Mouse (Mus musculus): ENCODE data around the gene Efcab8.
A peak's percentile ranks its signal among the peaks of the same experiment; 100 is the strongest.
"Not testable (repeated sequence)": the region's sequence is repeated elsewhere in the genome, so short reads cannot be mapped to it uniquely, and the experiment has no call there.

Efcab8 gene

GRCm38 (mm10) chr2:153779394-153779981 lies at the start of gene Efcab8:
Efcab8 (plus strand) TSS chr2:153779931.
- DNase-seq = peak; percentile 70 to 71

- peak; percentile 8 to 13 for DNase-seq
Observed at GRCm38 (mm10) chr2:153734033-153734432, 45.7 kb upstream of the Efcab8 start.

GRCm38 (mm10) chr2:153740500-153741436 lies 39.0 kb upstream of the Efcab8 start, which contains the start of gene Mapre1:
Mapre1 (plus strand) TSS chr2:153741274.
- DNase-seq = peak; percentile 98 to 99

DNA sequence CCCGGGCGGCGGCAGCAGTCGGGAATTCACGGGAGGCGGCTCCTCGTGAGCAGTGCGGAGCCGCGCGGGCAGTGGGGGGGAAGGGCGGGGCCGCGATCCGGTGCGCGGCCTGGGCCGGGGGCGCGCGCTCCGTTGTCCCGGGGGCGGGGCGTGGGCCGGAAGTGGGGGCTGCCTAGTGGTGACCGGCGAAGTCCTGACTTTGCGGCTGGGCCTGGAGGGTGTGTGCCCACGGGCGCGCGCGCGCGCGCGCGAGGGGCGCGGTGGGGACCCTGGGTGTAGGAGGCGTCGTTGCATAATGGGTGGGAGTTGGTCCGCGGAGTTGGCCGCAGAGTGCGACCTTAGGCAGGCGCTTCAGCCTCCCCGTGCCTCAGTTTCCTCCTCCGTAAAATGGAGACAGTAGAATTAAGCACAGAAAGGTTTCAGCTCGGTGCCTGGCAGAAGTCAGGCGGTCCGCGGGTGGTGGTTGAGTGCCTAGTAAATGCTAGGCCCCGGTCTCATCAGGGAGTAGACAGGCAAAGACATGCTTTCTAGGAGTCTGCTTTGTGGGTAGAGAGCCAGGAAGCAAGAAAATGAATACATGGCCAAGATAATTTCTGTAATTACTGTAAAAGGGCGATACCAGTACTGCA lies 38.2 kb upstream of the Efcab8 start:
- DNase-seq = peak in 1 of 2 experiments; percentile 86

DNA sequence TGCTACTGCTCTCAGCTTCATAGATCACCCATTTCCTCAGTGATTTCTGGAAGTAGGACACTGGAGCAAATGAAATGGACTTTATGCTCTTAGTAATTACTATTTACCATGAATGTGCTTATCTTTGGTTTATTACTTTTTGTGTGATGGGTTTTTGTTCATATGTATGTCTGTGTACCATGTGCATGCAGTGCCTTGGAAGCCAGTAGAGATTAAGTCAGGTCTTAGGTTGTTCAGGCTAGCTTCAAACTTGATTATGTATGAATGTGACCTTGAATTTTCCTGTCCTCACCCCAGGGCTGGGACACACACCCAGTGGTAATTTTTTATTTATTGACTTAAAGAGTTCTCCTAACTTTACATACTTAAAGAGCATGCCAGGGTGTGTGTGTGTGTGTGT lies 31.7 kb upstream of the Efcab8 start:
- DNase-seq = no peak

DNA sequence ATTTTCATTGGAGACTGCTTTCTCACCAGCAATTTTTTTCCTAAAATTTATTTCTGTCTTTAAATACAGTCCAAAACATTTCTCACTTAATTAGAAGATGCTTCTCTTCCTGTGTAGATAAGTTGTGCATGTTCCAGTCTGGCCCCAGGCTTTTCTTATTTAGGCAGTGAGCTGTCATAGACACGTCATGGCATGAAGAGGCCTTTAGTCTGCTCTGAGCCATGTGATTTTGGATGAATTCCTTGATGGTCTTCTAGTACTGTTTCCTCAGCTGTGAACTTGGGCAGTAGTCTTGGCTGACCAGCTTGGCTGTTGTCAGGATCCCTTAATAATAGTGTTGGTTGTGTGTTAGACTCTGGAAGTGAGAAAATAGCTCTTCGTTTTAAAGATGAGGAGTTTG lies 29.4 kb upstream of the Efcab8 start:
- no peak for DNase-seq

GRCm38 (mm10) chr2:153762121-153762520 lies 17.6 kb upstream of the Efcab8 start:
- DNase-seq = no peak

GRCm38 (mm10) chr2:153767484-153767883 lies 12.2 kb upstream of the Efcab8 start:
- no peak for DNase-seq

DNA sequence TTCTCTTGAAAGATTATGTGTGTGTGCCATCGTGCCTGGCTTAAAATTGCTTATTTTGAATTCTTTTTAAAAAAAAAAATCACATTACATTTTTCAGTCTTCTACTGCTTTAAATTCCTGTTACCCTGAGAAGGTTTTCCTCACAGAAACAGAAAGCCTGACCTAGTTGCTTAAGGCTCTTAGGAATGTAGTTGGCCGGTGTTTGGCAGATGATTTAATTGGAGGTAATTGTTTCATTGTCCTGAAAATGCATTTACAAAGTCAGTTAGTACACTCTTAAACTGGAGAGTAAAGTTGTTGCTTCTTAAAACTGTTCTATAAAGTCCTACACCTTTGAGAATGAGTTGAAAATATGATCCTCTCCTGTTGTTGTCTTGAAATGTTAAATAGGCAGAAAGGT lies 10.8 kb upstream of the Efcab8 start:
- no peak for DNase-seq

DNA sequence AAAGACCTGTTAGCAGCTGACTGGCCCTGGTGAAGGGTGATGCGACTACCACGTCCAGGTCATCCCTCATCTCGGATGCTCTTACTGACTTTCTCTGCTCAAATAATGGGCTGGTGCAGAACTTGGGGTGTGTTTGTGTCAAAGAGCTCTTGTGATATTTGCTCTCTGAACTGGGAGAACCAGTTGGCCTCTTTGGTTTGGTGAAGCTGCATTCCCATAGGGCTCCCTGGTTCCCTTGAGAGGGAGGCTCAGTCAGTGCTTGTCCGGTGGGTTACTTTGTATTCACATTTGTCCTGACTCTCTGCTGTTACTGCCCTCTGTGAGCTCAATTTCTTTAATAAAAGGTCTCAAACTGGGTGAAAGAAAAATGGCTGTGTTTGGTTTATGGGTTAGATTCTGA lies 6.8 kb upstream of the Efcab8 start:
- DNase-seq = no peak

GRCm38 (mm10) chr2:153775472-153775871 lies 4.3 kb upstream of the Efcab8 start:
- no peak for DNase-seq

DNA sequence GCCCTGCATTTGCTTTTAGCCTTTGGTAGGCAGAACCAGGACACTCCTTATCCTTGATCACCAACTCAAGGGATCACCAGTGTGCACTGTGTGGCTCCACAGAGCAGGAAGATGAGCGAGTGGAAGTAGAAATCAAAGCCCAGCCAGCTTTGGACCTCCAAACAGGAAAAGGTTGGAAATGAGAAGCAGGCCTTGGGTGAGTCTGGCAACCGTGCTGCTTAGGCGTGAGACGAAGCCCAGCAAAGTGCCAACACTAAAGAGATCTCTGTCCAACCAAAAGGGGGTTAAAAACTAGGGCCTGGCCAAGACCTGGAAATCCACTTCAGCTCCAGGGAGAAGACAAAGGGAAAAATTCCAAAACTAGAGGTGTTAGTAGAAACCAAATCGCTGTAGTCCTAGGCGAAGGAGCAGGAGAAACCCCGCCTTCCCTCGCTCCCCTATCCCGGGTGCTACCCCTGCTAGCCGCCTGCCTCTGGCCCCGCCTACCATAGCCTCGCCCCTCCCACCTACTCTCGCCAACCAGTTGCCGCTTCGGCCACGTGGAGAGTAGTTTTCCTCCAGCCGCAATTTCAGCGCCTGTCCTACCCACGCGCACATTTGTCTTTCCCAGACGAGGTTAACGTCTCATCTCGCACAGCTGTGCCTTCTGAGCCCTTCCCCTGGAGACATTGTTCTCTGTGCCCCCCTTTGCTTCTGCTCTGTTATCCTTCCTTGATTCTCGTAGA lies 931 bp upstream of the Efcab8 start:
- DNase-seq = peak; percentile 91 to 92

DNA sequence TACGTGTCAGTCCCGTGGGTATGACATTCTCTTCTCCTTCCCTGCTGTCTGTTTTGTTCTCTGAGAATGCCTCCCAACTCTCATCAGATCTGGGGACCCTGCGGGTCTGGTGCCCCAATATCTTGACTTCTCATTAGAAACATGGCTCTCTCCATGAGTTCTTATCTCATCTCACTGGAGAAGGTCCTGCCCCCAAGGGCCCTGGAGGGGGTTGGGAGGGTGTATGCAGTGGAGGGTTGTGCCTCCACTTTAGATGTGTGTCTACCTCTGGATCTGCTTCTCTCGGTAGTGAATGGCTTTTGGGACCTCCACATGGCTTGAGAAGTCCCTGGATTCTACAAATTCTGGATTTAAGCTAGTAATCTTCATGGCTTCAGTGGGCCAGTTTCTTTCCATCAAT lies 1.4 kb downstream of the Efcab8 start:
- no peak for DNase-seq

- DNase-seq = no peak
Observed at GRCm38 (mm10) chr2:153784668-153785067, 4.9 kb downstream of the Efcab8 start.

DNA sequence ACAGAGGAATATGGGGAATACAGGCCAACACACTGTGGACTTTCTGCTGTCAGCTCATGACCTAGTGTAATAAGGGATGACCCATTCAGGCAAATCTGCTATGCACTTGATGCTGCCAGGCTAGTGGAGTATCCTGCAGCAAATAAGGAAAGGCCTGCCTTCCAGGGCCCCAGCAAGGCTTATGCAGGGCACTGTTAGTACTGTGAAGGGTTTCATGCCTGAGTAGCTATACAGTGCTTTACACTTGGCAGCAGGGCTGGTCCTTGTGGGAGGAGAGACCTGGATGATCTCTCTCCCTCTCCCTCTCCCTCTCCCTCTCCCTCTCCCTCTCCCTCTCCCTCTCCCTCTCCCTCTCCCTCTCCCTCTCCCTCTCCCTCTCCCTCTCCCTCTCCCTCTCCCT lies 13.6 kb downstream of the Efcab8 start:
- DNase-seq = no peak

DNA sequence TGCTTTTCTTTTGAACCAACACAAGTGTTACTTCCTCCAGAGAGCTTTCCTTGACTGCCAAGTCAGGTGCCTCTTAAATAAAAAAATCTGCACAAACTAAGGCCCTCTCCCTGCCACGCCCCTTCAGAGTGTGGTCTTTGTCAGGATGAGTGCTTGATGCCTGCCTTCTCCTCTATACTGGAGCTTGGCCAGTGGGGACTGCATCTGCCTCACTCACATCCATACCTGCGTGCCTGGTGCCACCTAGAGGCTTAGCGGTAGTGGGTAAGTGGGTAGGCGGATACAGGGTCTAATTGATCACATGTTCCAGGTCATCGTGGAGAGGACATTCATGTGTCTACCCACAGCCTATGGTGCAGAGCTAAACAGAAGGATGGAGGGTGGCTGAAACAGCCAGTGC lies 15.4 kb downstream of the Efcab8 start:
- DNase-seq = peak; percentile 57 to 59

DNA sequence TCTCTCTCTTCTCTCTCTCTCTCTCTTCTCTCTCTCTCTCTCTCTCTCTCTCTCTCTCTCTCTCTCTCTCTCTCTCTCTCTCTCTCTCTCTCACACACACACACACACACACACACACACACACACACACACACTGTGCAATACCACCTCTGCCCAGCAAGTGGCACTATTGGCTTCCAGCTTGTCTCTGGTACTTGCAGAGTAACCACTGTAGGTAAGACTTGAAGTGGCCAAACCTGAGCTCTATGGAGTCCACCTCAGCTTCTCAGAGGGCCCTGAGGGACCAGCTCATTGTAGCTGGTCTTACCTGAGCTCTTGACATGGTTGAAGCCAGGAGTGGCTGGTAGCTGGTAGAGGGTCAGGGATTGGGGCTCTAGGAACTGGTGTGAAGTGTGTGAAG lies 27.7 kb downstream of the Efcab8 start:
- peak; percentile 42 to 52 for DNase-seq

DNA sequence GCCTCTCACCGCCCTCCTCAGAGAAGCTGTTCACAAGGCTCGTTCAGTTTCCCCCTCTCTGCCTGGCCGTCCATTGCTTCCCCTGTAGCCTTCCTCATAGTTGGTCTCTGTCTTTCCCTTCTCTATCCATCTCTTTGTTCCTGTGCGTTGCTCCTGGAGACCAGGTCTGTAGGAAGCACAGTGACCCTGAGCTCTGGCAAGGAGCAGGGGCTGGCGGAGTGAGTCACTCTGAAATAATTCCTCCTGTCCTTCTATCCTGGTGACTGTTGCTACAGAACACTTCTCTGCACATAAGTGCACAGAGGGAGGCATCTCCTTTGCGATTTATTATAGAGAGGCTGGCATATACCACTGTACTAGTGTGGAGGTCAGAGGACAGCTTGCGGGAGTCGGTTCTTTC lies 28.4 kb downstream of the Efcab8 start:
- no peak for DNase-seq

DNA sequence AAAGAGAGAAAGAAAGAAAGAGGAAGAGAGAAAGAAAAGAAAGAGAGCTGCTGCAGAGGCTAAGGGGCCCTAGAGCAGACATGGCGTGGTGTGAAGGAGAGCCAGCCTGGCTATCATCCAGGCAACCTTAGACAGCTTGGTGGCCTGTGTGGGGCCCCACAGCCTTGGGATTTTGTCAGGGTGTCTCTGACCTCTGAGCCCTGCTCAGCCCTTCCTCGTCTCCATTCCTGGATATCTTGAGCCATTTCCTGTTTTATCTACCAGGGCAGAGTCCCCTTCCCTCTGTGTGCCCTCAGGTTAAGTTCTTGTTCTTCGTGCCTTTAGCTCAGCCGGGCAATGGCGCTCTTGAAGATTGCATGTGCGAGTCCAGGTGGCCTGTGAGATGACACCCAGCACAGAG lies 29.1 kb downstream of the Efcab8 start:
- no peak for DNase-seq

GRCm38 (mm10) chr2:153809921-153810320 lies 30.2 kb downstream of the Efcab8 start:
- DNase-seq = no peak

DNA sequence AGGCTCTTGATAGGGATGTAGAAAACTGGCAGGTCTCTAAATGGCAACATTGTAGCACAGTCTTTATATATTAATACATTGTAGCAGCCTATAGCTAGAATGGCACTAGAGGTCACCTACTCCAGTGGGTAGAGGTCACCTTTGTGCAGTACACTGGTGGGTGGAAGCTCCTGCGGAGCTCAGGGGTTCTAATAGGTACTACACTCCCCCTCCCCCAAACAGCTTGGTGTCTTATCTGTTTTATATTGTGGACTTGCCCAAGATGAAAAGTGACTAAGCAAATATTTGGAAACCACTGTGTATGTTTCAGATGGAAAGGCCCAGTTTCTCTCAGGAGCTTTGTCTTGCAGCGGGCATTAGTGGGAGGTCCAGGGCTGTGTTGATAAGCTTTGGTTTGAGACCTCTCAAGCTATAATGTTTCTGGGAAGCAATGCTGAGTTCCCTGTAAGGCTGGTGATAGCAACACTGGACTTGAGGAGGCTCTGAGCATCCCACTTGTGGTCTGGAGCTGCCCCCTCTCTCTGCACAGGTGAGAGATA lies 42.3 kb downstream of the Efcab8 start:
- no peak for DNase-seq

DNA sequence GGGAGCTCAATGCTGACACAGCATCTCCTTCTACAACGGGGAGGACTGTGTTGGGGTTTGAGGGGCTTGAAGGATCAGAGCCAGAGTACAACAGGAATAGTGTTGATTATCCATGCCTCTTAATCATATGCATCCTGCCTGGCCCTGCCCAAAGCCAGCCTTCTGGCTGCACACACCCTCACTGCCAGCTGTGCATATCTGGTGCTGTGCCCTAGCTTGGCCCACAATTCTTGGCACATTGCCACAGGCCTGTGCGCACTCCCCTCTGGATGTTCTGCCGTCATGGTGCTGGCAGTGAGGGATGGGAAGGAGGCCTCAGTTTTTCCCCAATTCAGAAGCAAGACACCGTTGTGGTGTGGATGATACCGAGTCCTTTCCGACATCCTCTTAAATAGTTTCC lies 44.9 kb downstream of the Efcab8 start:
- no peak for DNase-seq

DNA sequence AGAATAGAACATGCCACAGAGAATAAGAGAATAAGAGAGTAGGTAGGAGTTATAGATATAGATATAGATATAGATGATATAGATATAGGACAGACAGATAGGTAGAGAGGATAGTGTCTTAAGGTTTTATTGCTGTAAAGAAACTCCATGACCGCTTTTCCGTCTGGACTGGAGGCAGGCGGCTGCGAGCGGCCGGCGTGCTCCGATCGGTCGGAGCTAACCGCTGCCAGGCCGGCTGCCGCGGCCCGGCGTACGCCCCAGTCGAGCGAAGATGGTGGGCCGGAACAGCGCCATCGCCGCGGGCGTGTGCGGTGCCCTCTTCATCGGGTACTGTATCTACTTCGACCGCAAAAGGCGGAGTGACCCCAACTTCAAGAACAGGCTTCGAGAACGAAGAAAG lies 46.2 kb downstream of the Efcab8 start:
- DNase-seq = not testable (repeated sequence)
